8 mouse cellular contexts compared by ENCODE assay signal in the genomic region with DNA sequence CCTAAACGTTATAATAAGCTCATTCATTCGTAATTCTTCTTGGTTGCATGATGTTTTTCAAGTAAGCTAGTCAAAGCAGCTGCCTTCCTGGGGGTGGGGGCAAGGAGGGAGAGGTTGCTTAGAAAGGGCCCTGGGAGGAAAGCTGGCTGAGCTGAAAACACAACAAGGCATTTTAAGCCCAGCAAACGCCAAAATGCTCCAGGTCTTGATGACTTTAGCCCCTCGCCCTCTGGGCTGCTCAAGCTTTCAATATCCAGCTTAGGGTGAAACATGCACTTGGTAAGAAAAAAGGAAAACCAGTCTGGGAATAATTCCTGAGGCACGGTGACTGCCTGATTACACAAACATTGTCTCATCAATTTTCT. TPM values are rescaled to one million over a fixed set of nuclear protein-coding genes. Genes with fewer than 3 reads are reported as not detected.
A peak's percentile ranks its signal among the peaks of the same experiment; 100 is the strongest.
DNase-seq lines count a peak whose midpoint lies in the region; ATAC-seq and TF ChIP-seq lines count a peak whose summit lies in the region.

No protein-coding gene starts in this region.

- no peak for DNase-seq in heart, adult 8-10 months (ENCODE audit: low spot score)
- peak; percentile 51 for DNase-seq in brain, adult 2 months (ENCODE audit: low read depth, low spot score)
- DNase-seq in forebrain, postnatal 0 days: peak; percentile 68
- no peak for DNase-seq in midbrain, embryonic 10.5 days (ENCODE audit: low spot score)
- no peak for DNase-seq in urinary bladder, postnatal 10 days (ENCODE audit: low spot score)
- no peak for DNase-seq in retina, embryonic 14.5 days (ENCODE audit: low spot score)
- DNase-seq in embryo, embryonic 11 days: no peak

- 41% methylated on average over 5 of the region's 5 CpGs for WGBS in heart, embryonic 14.5 days
- WGBS in forebrain, postnatal 0 days: 14% methylated on average over 5 of the region's 5 CpGs
- WGBS in midbrain, embryonic 10.5 days: 33% methylated on average over 5 of the region's 5 CpGs

- H3K9me3 ChIP-seq in heart, embryonic 14.5 days (ENCODE audit: control insufficient read depth, low read length): no peaks in the 10 kb centered on the region
- H3K9me3 ChIP-seq in forebrain, postnatal 0 days (ENCODE audit: low read length): no peaks in the 10 kb centered on the region
- no peaks in the 10 kb centered on the region for H3K9me3 ChIP-seq in midbrain, embryonic 10.5 days (replicated peaks)

- H3K4me1 ChIP-seq in heart, embryonic 14.5 days (ENCODE audit: control insufficient read depth in 2 of 2, insufficient read depth in 2 of 2, low read length in 2 of 2): peaks cover 5 to 17% of the 10 kb centered on the region in 2 experiments; a peak in 3 of 4 replicates
- H3K4me1 ChIP-seq in forebrain, postnatal 0 days (ENCODE audit: insufficient read depth): 0 out of 2 replicates have a peak, but pooled peaks cover 3% of the 10 kb centered on the region
- peaks cover 19% of the 10 kb centered on the region for H3K4me1 ChIP-seq in midbrain, embryonic 10.5 days

- no peak for TF ChIP-seq CTCF in forebrain, postnatal 0 days (IDR thresholded peaks at IDR 0.05; ENCODE audit: low read depth)

- no peak for ATAC-seq in heart, embryonic 14.5 days (ENCODE audit: insufficient number of reproducible peaks, insufficient read depth, low FRiP score, low read depth)
- peak; percentile 17 for ATAC-seq in forebrain, postnatal 0 days

- peak overlapping the region; percentile 96 for H3K9ac ChIP-seq in heart, embryonic 14.5 days (ENCODE audit: low read length)
- H3K9ac ChIP-seq in forebrain, postnatal 0 days: peak overlapping the region; percentile 74; the same call in 1 of the 2 replicates

- no peaks in the 10 kb centered on the region for H3K27me3 ChIP-seq in heart, embryonic 14.5 days (ENCODE audit: control insufficient read depth, insufficient read depth, low read length)
- no peaks in the 10 kb centered on the region for H3K27me3 ChIP-seq in forebrain, postnatal 0 days (ENCODE audit: insufficient read depth, low read length)
- peaks cover 48% of the 10 kb centered on the region for H3K27me3 ChIP-seq in midbrain, embryonic 10.5 days (ENCODE audit: low read depth, poor library complexity, severe bottlenecking)

- peaks cover 5% of the 10 kb centered on the region; the same call in 1 of the 2 replicates for H3K36me3 ChIP-seq in heart, embryonic 14.5 days (ENCODE audit: control insufficient read depth, insufficient read depth, low read length)
- H3K36me3 ChIP-seq in forebrain, postnatal 0 days (ENCODE audit: insufficient read depth): no peaks in the 10 kb centered on the region
- no peaks in the 10 kb centered on the region for H3K36me3 ChIP-seq in midbrain, embryonic 10.5 days

- peak overlapping the region; percentile 73 to 85 for H3K4me3 ChIP-seq in heart, embryonic 14.5 days (ENCODE audit: control insufficient read depth in 1 of 2, insufficient read depth in 1 of 2, low read depth in 1 of 2, low read length in 2 of 2)
- peak overlapping the region; percentile 66 for H3K4me3 ChIP-seq in forebrain, postnatal 0 days (ENCODE audit: low read depth, low read length)
- peak overlapping the region; percentile 61 for H3K4me3 ChIP-seq in midbrain, embryonic 10.5 days

- peak overlapping the region; percentile 47 to 90; a peak in 3 of 4 replicates for H3K27ac ChIP-seq in heart, embryonic 14.5 days (replicated peaks in 1 of 2; ENCODE audit: control insufficient read depth in 1 of 2, insufficient read depth in 1 of 2, low read depth in 2 of 2, low read length in 2 of 2)
- H3K27ac ChIP-seq in forebrain, postnatal 0 days (ENCODE audit: low read depth, low read length): peak overlapping the region; percentile 89
- H3K27ac ChIP-seq in midbrain, embryonic 10.5 days (replicated peaks): no peak overlapping the region

- H3K4me2 ChIP-seq in heart, embryonic 14.5 days (ENCODE audit: low read length): peak overlapping the region; percentile 75
- H3K4me2 ChIP-seq in forebrain, postnatal 0 days (ENCODE audit: low read depth): peak overlapping the region; percentile 76

RNA-seq across cellular contexts. Expression of gene Ppp1r14c, which starts 0.2 kb away (rescaled TPM):
- 315 and 320 TPM in 2 replicates for polyA plus RNA-seq in heart, embryonic 14.5 days (2014; fragmentation: Nextera tagmentation; extraction: Ambion mirVana)
- 100 to 1,000 TPM; 108 to 192 (median 161) TPM for total RNA-seq in heart, adult 8-10 months (2022)
- total RNA-seq in forebrain, postnatal 0 days (2014; rRNA removed): 81.4 and 85.8 TPM in 2 replicates
- 96.8 and 101 TPM in 2 replicates for polyA plus RNA-seq in forebrain, postnatal 0 days (2015; fragmentation: Nextera tagmentation; extraction: Ambion mirVana)
- 2.5 and 3.8 TPM in 2 replicates for polyA plus RNA-seq in midbrain, embryonic 10.5 days (2016; fragmentation: Nextera tagmentation; extraction: Ambion mirVana)

Comparison
In these comparisons a context has a peak if more than half of its experiments do, and no peak if none do; other contexts are left out.
1. DNase-seq: peak in brain, adult 2 months (single experiment) and forebrain, postnatal 0 days (single experiment); none in heart, adult 8-10 months (single experiment), midbrain, embryonic 10.5 days (single experiment), urinary bladder, postnatal 10 days (single experiment), retina, embryonic 14.5 days (single experiment) and embryo, embryonic 11 days (single experiment).
2. RNA of gene Ppp1r14c, which starts 0.2 kb away (polyA plus RNA-seq): 315 to 320 TPM in heart, embryonic 14.5 days and 96.8 to 101 TPM in forebrain, postnatal 0 days; 2.5 to 3.8 TPM in midbrain, embryonic 10.5 days; every median in the first group is over 10 times any median in the second.
3. Peak in every context shown above with its lines, with median percentiles within 50 percentile points of each other: H3K4me3 ChIP-seq.